ENCODE assay signal across 20 mouse cellular contexts in genomic region chr16:4576873-4577272, GRCm38 (mm10). TPM values are rescaled to one million over a fixed set of nuclear protein-coding genes. Genes with fewer than 3 reads are reported as not detected.
A peak's percentile ranks its signal among the peaks of the same experiment; 100 is the strongest.
DNase-seq lines count a peak whose midpoint lies in the region; TF ChIP-seq lines count a peak whose summit lies in the region.
"Had no signal": no experiment of that assay in that cellular context is flagged by ENCODE, and none has a peak within 500 bp of the region (broad histone marks: within the 10 kb centered on the region; RNA-seq: fewer than 3 reads in every experiment).

No protein-coding gene starts in this region.

- no peaks in the 10 kb centered on the region for H3K9me3 ChIP-seq in CH12.LX (replicated peaks; ENCODE audit: low read length)
- H3K9me3 ChIP-seq: embryonic facial prominence, embryonic 15.5 days; limb, embryonic 12.5 days; liver, embryonic 15.5 days; midbrain, embryonic 12.5 days; neural tube, embryonic 13.5 days had no signal

- in situ Hi-C loops in CH12.LX (cut with MboI; ENCODE audit: low pct_ligation_motif_present, low pct_unique_long_range_greater_than_20kb, low sequenced_read_pairs) = no loop called here

- no peak; the same call in none of the 2 replicates for TF ChIP-seq RAD21 in CH12.LX (IDR thresholded peaks at IDR 0.05; ENCODE audit: low read depth, low read length)

- no peaks in the 10 kb centered on the region for H3K27me3 ChIP-seq in CH12.LX (replicated peaks)
- H3K27me3 ChIP-seq: embryonic facial prominence, embryonic 15.5 days; limb, embryonic 12.5 days; midbrain, embryonic 12.5 days; neural tube, embryonic 13.5 days had no signal

- H3K36me3 ChIP-seq in CH12.LX (replicated peaks in 1 of 2; ENCODE audit: control insufficient read depth in 1 of 2, insufficient read depth in 1 of 2, low read length in 1 of 2) = no peaks in the 10 kb centered on the region
- H3K36me3 ChIP-seq: embryonic facial prominence, embryonic 15.5 days; limb, embryonic 12.5 days; liver, embryonic 15.5 days; midbrain, embryonic 12.5 days; neural tube, embryonic 13.5 days had no signal

- no peak overlapping the region for H3K4me2 ChIP-seq in CH12.LX (ENCODE audit: insufficient read depth, low read depth, poor library complexity, severe bottlenecking)
- H3K4me2 ChIP-seq: embryonic facial prominence, embryonic 15.5 days; heart, embryonic 11.5 days; limb, embryonic 12.5 days; liver, embryonic 15.5 days; midbrain, embryonic 12.5 days; neural tube, embryonic 13.5 days had no signal

- DNase-seq in lung, postnatal 10 days = peak; percentile 24
- DNase-seq in lung, adult 18-20 months = no peak
- DNase-seq in CH12.LX (ENCODE audit: extremely low read depth) = no peak
- peak; percentile 61 for DNase-seq in induced T-regulatory cell, adult 2 months (ENCODE audit: low read depth)
- peak; percentile 35 for DNase-seq in thymus, postnatal 4 days
- DNase-seq in layer of hippocampus, adult 2 months (ENCODE audit: low spot score in 2 of 2) = no peak
- DNase-seq in lung, postnatal 4 days = no peak
- DNase-seq: adrenal gland, postnatal 36 days; cerebellum, adult 18-20 months; cerebellum, postnatal 25 days; heart, postnatal 36 days; kidney, adult 11 months; kidney, postnatal 25 days; lung, postnatal 36 days had no signal

- TF ChIP-seq POLR2A in CH12.LX (IDR thresholded peaks at IDR 0.05; ENCODE audit: low read depth, low read length) = no peak

- H3K27ac ChIP-seq in CH12.LX (ENCODE audit: insufficient read depth, low read depth) = no peak overlapping the region
- no peak overlapping the region for H3K27ac ChIP-seq in layer of hippocampus, adult 2 months
- H3K27ac ChIP-seq: embryonic facial prominence, embryonic 15.5 days; limb, embryonic 12.5 days; liver, embryonic 15.5 days; midbrain, embryonic 12.5 days; neural tube, embryonic 13.5 days had no signal

- no peaks in the 10 kb centered on the region for H3K79me2 ChIP-seq in CH12.LX (replicated peaks; ENCODE audit: control insufficient read depth, extremely low read depth, insufficient read depth, poor library complexity, severe bottlenecking)

- 0 out of 4 replicates have a peak, but pooled peaks of 1 of the 2 experiments have one; percentile 15 for TF ChIP-seq CTCF in CH12.LX (conservative IDR thresholded peaks at IDR 0.05 in 1 of 2, IDR thresholded peaks at IDR 0.05 in 1 of 2; ENCODE audit: low read depth in 2 of 2, low read length in 2 of 2)
- no peak for TF ChIP-seq CTCF in layer of hippocampus, adult 2 months (conservative IDR thresholded peaks at IDR 0.05)

- no peak for TF ChIP-seq EP300 in CH12.LX (IDR thresholded peaks at IDR 0.05; ENCODE audit: low read length)

- no peak overlapping the region for H3K4me3 ChIP-seq in CH12.LX (replicated peaks in 1 of 3; ENCODE audit: low read depth in 2 of 3, low read length in 2 of 3, poor library complexity in 1 of 3)
- H3K4me3 ChIP-seq in layer of hippocampus, adult 2 months = no peak overlapping the region
- H3K4me3 ChIP-seq: embryonic facial prominence, embryonic 15.5 days; limb, embryonic 12.5 days; liver, embryonic 15.5 days; midbrain, embryonic 12.5 days; neural tube, embryonic 13.5 days had no signal

- H3K9ac ChIP-seq in CH12.LX (ENCODE audit: insufficient read depth, low read depth) = no peak overlapping the region
- H3K9ac ChIP-seq: embryonic facial prominence, embryonic 15.5 days; limb, embryonic 12.5 days; liver, embryonic 15.5 days; midbrain, embryonic 12.5 days; neural tube, embryonic 13.5 days had no signal

- peaks cover 0 to 17% of the 10 kb centered on the region in 2 experiments; a peak in 2 of 4 replicates for H3K4me1 ChIP-seq in CH12.LX (ENCODE audit: control insufficient read depth in 1 of 2, insufficient read depth in 2 of 2)
- H3K4me1 ChIP-seq: liver, embryonic 15.5 days; midbrain, embryonic 12.5 days; neural tube, embryonic 13.5 days had no signal

- dilution Hi-C loops in CH12.LX (cut with MboI; ENCODE audit: extremely low pct_ligation_motif_present, extremely low pct_unique_long_range_greater_than_20kb, low sequenced_read_pairs) = no loop called here

TF ChIP-seq in CH12.LX, 34 proteins besides CTCF, POLR2A, EP300 and RAD21:
- TF ChIP-seq MXI1 (IDR thresholded peaks at IDR 0.05; ENCODE audit: low read depth, low read length) = no peak
- no peak for TF ChIP-seq NELFE (IDR thresholded peaks at IDR 0.05; ENCODE audit: low read depth, low read length)
- TF ChIP-seq MAFK (IDR thresholded peaks at IDR 0.05; ENCODE audit: insufficient replicate concordance, low read length) = no peak
- peak; percentile 15; the same call in 1 of the 2 replicates for TF ChIP-seq ELF1 (IDR thresholded peaks at IDR 0.05; ENCODE audit: low read depth, low read length)

RNA-seq across cellular contexts. Expression of gene Tfap4, which starts 17.2 kb away (rescaled TPM):
- total RNA-seq in CH12.LX (2012; rRNA removed) (23.5 and 27.5 TPM in 2 replicates), CH12.LX (2014; rRNA removed) (24.0 and 25.0 TPM in 2 replicates)
- polyA plus RNA-seq in CH12.LX (2012; ENCODE audit: insufficient read length, low read depth) = 43.3 and 46.6 TPM in 2 replicates
- 1 to 10 TPM; 5.3 to 6.8 TPM for total RNA-seq in layer of hippocampus, adult 2 months (2021)

RNA-seq across cellular contexts. Expression of gene Glis2, which starts 17.6 kb away (rescaled TPM):
- 2.1 and 2.5 TPM in 2 replicates for total RNA-seq in CH12.LX (2012; rRNA removed)
- total RNA-seq in CH12.LX (2014; rRNA removed) = 0.39 and 0.59 TPM in 2 replicates
- 3.2 and 3.3 TPM in 2 replicates for polyA plus RNA-seq in CH12.LX (2012; ENCODE audit: insufficient read length, low read depth)
- total RNA-seq in layer of hippocampus, adult 2 months (2021) = 10 to 100 TPM; 11.0 to 13.9 TPM

RNA-seq across cellular contexts. Expression of gene Srl, which starts 35.3 kb away (rescaled TPM):
- total RNA-seq in CH12.LX (2012; rRNA removed) (44.6 and 60.3 TPM in 2 replicates), CH12.LX (2014; rRNA removed) (62.7 and 88.8 TPM in 2 replicates)
- polyA plus RNA-seq in CH12.LX (2012; ENCODE audit: insufficient read length, low read depth) = 71.3 and 77.9 TPM in 2 replicates
- total RNA-seq in layer of hippocampus, adult 2 months (2021) = 10 to 100 TPM; 13.2 to 14.9 TPM

RNA-seq across cellular contexts. Expression of gene Pam16, which starts 47.9 kb away (rescaled TPM):
- total RNA-seq in CH12.LX (2012; rRNA removed) = 152 and 158 TPM in 2 replicates
- total RNA-seq in CH12.LX (2014; rRNA removed) = 93.3 and 103 TPM in 2 replicates
- 11.6 and 38.2 TPM in 2 replicates for polyA plus RNA-seq in CH12.LX (2012; ENCODE audit: insufficient read length, low read depth)
- total RNA-seq in layer of hippocampus, adult 2 months (2021) = 10 to 100 TPM; 72.3 to 75.2 TPM

Comparison
In these comparisons a context has a peak if more than half of its experiments do, and no peak if none do; other contexts are left out.
1. DNase-seq: peak in lung, postnatal 10 days (single experiment), induced T-regulatory cell, adult 2 months (single experiment) and thymus, postnatal 4 days (single experiment); none in lung, adult 18-20 months (0 of 2), CH12.LX (single experiment), layer of hippocampus, adult 2 months (0 of 2) and lung, postnatal 4 days (0 of 2).